Mouse (Mus musculus): ENCODE data around the gene Rnd2.
"Not testable (repeated sequence)": the region's sequence is repeated elsewhere in the genome, so short reads cannot be mapped to it uniquely, and the experiment has no call there.

The Rnd2 gene
- long read RNA-seq, experiment 1, partial matches to known transcripts = 1 of 4 reads
- long read RNA-seq, experiment 1, other reads (novel, unspliced or antisense) = 3 of 4 reads
- long read RNA-seq, experiment 2, partial matches to known transcripts = 2 of 3 reads
- long read RNA-seq, experiment 2, other reads (novel, unspliced or antisense) = 0 of 3 reads

DNA sequence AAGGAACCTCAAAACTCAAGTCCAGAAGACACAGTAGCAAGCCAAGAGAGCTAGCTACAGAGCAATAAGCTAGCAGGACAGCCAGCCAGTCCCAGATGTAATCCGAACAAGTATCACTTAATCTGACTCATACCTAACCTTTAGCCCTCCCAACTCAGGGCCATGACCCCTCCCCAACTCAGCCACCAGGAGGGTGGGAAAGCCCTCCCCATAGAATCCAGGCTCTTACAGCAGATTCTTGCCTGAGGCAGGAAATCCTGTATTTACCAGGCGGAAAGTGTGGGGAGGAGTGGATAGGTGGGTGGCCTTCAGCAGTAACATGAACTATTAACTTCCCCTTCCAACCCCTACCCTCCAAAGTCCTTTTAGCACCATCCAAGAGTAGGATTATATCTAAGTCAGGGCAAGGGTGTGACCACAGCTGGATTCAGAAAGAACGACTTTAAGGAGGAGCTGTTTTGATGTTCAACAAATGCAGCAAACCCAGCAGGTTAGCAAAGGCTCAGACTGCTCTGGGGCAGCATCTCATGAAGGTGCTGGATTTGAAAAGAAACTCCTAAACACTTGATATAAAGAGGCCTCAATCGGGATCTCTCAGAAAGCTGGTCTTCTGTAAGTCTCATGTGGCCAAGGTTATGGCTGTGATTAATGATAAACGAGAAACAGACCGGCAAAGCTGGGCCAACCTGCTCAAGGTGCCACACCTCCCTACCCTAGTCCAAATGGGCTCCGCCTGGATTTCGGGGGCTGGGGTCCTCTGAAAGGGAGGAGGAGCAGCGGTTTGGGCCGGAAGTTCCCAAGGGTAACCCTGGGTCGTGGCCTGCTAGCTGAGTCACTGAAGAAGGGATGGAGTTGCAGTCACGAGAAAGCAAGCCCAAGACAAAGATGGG lies at the start of gene Rnd2:
Rnd2 (plus strand) TSS at position 789 of the 890 bp plus-strand sequence.
- intact Hi-C loops (cut with DNase I) = loop anchor here (5.0 kb wide), 1 partner anchor 83 kb away; no protein-coding TSS in a partner anchor

DNA sequence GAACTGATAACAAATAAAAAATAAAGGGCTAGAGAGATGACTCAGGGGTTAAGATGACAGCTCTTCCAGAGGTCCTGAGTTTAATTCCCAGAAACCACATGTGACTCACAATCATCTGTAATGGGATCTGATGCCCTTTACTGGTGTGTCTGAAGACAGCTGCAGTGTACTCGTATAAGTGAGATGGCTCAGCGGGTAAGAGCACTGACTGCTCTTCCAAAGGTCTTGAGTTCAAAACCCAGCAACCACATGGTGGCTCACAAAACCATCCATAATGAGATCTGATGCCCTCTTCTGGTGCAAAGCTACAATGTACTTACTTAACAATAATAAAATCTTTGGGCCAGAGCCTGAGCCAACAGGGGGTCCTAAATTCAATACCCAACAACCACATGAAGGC lies 49.5 kb upstream of the Rnd2 start:
- intact Hi-C loops (cut with DNase I) = no loop called here

DNA sequence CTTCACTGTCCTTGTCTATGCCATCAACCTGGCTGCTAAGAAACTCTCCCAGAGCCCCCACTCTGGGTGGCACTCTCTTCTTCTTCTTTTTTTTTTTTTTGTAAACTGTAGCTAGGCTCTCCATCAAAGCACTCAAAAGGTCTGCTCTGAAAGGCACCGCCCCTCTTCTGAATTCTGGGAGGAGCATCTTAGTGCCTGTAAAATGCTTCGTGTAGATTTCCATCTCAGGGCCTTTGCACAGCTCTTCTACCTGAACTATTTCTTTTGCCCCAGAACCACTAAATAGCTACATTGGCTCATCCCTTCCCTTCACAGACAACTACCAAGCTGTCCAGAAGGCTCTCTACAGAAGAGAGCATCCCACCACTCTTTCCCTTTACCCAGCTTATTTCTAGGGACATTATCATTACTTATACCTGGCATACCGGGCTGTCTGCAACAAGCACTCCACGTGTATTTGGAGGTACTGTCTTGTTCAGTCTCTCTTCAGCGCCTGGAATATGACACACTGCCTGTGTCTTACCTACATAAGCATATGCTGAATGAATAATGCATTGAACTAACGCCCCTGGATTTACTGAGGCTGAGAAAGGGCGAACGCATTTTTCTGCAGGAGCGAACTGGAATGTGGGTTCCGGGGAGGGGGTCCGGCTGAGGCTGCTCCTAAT lies 48.2 kb upstream of the Rnd2 start:
- intact Hi-C loops (cut with DNase I) = no loop called here

DNA sequence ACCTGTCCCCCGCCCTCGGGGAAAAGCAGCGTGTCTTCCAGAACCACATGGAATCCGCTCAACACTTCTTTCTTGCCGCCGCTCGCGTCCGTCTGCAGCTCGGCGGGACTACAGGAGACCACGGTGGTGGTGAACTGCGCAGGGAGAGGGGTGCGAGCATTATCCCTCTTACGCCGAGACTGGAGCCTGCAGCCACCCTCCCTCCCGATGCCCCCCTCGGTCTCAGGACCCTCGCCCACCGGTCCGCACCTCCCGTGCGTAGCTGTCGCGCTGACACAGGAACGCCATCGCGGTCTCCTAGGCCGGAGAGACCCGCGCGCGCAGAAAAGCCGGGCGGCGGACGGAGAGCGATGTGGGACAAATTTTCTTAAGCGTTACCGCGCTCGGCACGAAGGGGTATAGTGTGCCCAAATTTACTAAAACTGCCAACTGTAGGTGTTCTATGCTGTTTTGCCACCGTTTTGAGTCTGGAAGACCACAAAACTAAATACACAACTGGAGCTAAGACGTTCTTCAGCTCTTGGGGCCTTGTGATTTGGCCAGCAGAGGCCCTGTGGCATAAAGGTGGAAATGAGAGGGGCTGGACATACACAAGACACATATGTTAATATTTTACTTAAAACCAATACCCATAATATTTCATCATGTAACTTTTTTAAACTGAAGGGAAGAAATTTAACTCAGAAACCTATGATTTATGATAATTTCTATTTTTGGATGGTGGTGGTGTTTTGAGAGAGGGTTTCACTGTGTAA lies 47.5 kb upstream of the Rnd2 start, which contains the start of gene Aarsd1:
Aarsd1 (minus strand) TSS at position 515 of the 755 bp plus-strand sequence.
- intact Hi-C loops (cut with DNase I) = no loop called here

DNA sequence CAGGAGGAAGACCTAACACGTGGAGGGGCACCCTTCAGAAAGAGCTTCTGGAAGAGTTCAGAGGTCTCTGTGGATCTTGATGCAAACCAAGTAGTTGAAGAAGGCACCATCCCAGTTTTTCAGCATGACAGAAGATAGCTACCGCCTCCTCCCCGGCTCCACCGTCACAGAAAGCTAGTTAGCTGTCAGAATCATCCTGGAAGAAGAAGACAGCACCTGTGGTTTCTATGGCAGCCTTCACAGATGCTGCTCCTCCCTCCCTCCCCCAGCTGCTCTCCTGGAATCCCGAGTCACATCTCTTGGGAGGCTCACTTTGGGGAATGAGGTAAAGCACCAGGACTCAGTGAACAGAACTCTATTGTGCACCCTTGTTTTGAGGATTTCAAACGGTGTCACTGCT lies 45.8 kb upstream of the Rnd2 start:
- intact Hi-C loops (cut with DNase I) = no loop called here

DNA sequence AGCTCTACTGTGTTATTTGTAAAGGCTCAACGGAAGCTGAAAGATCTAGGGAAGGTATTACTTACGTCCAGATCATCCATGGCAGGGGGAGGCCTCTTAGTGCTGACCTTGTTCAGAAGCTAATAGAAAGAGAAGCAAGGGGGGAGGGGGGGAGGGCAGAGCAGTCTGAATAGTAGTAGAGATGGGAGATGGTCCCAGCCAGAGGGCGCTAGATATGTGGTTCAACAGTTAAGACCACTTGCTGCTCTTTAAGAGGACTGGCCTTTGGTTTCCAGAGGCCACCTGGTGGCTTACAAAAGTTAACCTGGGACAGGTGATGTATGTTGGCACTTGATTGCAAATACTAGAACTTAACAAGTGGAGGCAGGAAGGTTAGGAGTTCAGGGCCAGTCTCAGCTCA lies 45.2 kb upstream of the Rnd2 start:
- intact Hi-C loops (cut with DNase I) = no loop called here

DNA sequence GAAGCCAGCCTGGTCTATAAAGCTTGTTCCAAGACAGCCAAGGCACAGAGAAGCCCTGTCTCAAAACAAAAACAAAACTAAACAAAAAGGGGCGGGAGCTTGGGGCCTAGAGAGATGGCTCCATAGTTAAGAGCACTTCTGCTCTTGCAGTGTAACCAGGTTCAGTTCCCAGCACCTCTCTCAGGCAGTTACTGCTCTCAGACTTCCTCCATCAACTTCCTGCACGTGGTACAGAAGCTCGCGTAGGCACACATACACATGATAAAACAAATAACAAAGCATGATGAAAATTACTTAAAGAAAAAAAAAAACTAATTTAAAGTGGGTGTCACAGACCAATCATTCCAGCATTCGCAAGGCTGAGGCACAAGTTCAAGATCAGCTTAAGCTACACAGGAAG lies 44.7 kb upstream of the Rnd2 start:
- intact Hi-C loops (cut with DNase I) = no loop called here

DNA sequence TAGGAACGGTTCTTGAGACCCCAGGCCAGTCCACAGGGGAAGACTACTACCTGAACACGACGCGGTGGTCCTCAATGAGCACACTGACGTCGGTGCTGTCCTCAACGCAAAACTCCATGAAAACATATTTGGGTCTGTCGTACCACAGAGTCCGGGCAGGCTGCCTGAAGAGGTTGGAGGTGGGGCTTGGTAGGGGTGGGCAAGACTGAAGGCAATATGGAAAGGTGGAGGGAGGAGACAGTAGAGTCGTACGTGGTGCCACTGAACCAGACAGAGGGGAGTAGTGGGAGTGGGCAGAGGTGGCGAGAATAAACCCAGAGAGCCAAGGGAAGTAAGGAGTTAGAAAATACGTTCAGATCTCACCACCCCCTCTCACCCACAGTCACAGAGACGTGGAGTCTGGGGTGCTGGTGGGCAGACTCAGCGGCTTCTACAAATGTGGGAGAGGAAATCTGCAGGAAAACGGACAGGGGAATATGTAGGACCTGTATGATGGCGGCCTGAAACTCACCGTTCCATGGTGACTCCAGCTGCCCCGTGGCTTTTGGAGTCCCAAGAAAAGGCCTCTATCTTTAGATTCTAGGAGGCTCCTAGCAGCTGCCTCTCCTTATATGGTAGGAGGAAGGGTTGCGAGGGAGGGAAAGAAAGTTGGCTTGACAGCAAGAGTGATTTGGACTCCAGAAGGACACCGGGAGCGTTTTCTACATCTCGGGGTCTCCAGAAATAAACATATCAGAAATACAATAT lies 40.5 kb upstream of the Rnd2 start, which contains the start of gene Gm27029:
Gm27029 (minus strand) TSS at position 692 of the 747 bp plus-strand sequence.
- intact Hi-C loops (cut with DNase I) = no loop called here

DNA sequence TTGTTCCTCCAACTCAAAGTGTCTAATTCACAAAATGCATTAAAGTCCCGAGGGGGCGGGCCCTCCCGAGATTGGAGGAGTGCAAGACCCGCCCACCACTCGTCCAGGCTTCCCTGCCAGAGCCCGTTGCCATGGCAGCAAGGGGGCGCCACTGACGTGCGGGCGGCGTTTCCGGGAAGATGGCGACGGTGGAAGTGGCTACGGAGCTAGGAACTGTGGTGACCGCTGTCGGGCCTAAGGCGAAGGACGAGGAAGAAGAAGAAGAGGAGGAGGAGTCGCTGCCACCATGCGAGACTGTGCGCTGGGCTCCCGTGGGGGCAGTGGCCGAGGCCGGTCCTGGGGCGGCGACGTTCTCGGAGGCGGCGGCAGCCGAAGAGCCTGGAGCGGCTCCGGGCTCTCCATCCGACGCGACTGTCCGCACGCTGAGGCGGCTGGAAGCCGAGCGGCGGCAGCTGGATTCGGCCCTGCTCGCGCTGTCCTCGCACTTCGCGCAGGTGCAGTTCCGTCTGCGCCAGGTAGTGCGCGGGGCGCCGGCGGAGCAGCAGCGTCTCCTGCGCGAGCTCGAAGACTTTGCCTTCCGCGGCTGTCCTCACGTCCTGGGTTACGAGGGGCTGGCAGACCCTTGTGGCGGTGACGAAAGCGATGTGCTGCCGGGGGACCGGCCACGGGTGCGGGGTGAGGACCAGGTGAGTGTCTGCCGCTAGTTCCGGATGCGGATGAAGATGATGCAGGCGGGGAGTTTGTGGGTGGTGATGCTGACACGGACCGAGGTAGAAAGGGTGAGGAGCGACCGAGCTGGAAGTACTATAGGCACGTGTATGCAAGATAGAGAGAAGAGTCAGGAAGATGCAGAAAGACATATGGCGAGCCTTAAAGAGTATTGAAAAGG lies 39.6 kb upstream of the Rnd2 start, which contains the start of the genes Rundc1 and Ptges3l:
Rundc1 (plus strand) TSS at position 161 of the 889 bp plus-strand sequence.
Ptges3l (minus strand) TSS at position 409 of the 889 bp plus-strand sequence.
- intact Hi-C loops (cut with DNase I) = no loop called here

DNA sequence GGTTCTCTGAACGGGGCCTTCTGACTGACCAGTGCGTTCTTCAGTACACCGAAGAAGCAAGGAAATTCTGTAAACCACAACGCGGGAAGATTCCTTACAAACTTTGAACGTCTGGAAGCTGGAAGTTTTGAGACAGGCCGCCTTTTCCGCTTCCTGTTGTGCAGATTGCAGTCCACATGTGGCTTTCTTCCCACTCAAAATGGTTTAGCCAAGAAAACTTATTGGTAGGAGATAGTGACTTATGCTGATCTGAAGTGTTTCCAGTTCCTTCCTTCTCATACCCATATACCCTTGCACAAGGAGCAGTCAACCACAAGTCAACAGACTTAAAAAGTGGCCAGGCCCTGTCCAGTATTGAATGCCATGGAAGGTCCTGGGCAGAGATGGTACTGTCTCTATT lies 38.6 kb upstream of the Rnd2 start:
- intact Hi-C loops (cut with DNase I) = no loop called here

DNA sequence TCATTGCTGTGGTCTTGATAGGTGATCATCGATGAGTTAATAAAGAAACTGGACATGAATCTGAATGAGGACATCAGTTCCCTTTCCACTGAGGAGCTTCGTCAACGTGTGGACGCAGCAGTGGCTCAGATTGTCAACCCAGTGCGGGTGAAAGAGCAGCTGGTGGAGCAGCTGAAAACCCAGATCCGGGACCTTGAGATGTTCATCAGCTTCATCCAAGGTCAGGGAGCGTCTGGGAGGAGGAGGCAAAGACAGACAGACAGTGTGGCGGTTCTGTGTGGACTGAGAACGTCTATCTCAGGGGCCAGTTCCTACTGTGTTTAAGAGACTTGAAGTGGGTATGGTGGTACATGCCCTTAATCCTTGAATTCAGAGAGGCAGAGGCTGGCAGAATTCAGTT lies 33.5 kb upstream of the Rnd2 start:
- intact Hi-C loops (cut with DNase I) = no loop called here

DNA sequence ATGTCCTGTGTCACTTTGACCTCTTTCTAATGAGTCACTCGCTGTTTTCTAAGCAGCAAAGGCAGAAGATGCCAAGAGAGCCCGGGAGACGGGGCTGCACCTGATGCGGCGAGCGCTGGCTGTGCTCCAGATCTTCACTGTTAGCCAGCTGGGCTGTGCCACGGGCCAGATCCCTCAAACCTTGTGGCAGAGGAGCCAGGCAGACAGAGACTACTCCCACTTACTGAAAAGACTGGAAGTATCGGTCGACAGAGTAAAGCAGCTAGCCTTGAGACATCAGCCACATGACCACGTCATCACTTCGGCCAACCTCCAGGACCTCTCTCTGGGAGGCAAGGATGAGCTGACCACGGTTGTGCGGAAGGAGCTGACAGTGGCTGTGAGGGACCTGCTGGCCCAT lies 31.4 kb upstream of the Rnd2 start:
- intact Hi-C loops (cut with DNase I) = no loop called here

DNA sequence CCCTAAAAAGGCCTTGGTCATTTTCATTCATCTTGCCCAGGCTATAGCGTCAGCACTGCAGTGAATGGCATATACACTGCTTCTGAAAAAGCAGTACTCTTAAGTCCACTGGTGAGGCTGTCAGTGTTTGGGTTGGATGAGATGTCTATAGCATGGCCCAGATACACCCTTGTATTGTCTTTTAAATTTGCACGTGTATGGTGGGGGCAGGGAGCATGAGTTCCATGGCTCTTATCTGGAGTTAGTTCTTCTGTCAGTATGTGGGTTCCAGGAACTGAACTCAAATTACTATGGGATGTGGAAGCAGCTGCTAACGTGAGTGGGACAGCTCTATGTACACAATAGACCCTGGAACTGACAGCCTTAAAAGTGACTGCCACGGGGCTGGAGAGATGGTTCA lies 29.0 kb upstream of the Rnd2 start:
- intact Hi-C loops (cut with DNase I) = no loop called here

DNA sequence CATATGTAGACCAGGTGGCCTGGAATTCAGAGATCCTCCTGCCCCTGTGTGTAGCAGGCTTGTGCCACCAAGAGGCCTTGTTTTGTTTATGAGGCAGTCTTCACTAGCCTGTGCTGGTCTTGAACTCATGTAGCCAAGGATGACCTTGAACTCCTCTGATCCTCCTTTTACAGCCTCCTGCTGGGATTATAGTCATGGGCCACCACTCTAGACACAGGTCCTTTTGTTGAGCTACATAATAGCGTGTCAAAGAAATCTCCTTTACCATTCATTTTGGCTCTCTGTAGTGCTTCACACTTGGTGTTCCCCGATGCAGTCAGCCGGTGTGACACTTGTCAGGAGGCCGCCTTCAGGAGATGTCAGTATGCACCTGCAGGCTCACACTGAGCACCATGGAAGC lies 27.9 kb upstream of the Rnd2 start:
- intact Hi-C loops (cut with DNase I) = no loop called here

DNA sequence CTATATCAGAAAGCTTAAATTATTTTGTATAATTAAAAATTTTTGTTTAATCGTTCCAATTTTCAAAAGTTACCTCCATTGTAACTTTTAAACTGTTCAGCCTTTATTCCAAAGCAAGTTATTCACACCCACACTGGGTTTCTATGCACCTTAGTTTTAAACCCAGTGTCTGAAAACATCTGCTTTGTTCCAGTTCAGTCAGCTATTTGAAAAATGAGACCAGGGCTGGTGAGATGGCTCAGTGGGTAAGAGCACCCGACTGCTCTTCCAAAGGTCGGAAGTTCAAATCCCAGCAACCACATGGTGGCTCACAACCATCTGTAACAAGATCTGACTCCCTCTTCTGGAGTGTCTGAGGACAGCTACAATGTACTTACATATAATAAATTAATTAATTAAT lies 26.8 kb upstream of the Rnd2 start:
- intact Hi-C loops (cut with DNase I) = not testable (repeated sequence)

DNA sequence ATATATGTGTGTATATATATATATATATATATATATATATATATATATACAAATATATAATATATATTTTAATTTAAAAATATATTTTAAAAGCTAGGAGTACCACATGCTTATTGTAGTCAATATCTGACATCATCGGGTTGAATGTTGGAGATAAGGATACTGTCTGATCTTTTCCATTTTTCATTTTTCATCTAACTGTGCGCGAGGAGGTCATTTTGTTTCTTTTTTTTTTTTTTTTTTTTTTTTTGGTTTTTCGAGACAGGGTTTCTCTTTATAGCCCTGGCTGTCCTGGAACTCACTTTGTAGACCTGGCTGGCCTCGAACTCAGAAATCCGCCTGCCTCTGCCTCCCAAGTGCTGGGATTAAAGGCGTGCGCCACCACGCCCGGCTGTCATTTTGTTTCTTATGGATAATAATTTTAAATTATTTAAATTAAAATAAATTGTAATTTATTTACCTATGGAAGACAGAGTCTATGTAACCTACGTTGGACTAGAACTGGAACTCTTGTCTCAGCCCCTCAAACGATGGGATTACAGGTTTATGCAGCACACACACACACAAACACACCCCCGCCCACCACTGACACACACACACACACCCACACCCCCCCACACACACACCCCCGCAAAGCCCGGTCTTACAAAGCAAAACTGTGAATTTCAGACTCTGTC lies 23.2 kb upstream of the Rnd2 start:
- intact Hi-C loops (cut with DNase I) = not testable (repeated sequence)

DNA sequence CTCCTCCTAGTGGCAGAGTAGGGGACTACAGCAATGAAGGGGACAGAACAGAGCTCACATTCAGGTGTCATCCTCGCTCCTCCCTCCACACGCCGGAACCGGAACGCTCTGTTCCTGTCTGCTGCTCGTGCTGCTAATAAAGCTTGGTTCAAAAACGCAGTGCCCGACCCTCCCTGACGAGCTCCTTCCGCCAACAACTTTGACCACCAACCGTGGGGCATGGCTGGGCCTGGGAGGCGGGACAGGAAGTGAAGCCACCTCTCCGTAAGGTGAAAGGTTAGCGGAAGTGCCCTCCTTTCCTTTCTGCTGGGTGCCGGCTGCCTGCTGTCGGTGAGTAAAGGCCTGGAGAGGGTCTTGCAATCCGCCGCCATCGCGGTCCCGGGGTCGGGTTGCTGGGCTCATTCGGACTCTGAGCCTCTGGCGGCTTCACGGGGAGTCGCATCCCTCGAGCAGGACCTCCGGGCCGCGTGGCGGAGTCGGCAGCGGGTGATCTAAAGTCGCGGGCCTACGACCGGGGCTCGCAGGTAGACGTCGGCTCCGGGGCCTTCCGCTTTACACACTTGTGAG lies 22.6 kb upstream of the Rnd2 start, which contains the start of gene Rpl27:
Rpl27 (plus strand) TSS at position 172 of the 567 bp plus-strand sequence.
- intact Hi-C loops (cut with DNase I) = no loop called here

DNA sequence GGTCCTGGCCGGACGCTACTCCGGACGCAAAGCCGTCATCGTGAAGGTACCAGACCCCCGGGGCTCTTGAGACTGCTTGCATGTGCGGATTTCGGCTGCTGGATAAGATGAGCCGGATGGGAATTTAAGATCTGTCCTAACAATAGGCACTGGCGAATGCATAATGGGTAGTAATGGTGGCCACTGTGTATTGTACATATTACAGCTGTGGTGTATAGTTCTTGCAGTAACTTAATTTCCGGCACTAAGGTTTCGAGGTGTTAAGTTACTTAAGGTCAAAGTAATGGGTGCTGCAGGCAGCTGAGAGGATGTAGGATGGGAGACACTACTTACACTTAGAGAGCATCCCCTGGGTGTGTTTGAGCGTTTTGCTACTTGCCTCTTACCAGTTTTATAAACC lies 22.0 kb upstream of the Rnd2 start:
- intact Hi-C loops (cut with DNase I) = no loop called here
